Mouse (Mus musculus): ENCODE data around the gene Lrrc38. TPM values are rescaled to one million over a fixed set of nuclear protein-coding genes. Genes with fewer than 3 reads are reported as not detected.

Lrrc38 gene
- 0.92 and 1.1 TPM in 2 replicates for polyA plus RNA-seq (2015; fragmentation: Nextera tagmentation; extraction: Ambion mirVana)

GRCm38 (mm10) chr4:143349484-143349906 is at the start of gene Lrrc38:
Gene Lrrc38, plus strand, starts transcription at chr4:143349757.

GRCm38 (mm10) chr4:143394181-143394580 is 44.6 kb downstream of the Lrrc38 start, which contains the start of gene Pramel1:
Gene Pramel1, plus strand, starts transcription at chr4:143394428.

GRCm38 (mm10) chr4:143412219-143413092 is 62.9 kb downstream of the Lrrc38 start, which contains the start of gene Pramef8:
Gene Pramef8, plus strand, starts transcription at chr4:143412426.

Other genes with a start within 250 kb of the Lrrc38 start
- 12.0 and 12.1 TPM in 2 replicates for gene Prdm2, start 136.8 kb upstream of the Lrrc38 start, polyA plus RNA-seq (2015; fragmentation: Nextera tagmentation; extraction: Ambion mirVana)
- 27.6 and 29.9 TPM in 2 replicates for gene Pdpn, start 50.2 kb upstream of the Lrrc38 start, polyA plus RNA-seq (2015; fragmentation: Nextera tagmentation; extraction: Ambion mirVana)
- not detected in 2 replicates for gene Pramel1, start 44.7 kb downstream of the Lrrc38 start, polyA plus RNA-seq (2015; fragmentation: Nextera tagmentation; extraction: Ambion mirVana)
- 12.2 and 13.5 TPM in 2 replicates for gene Pramef8, start 62.7 kb downstream of the Lrrc38 start, polyA plus RNA-seq (2015; fragmentation: Nextera tagmentation; extraction: Ambion mirVana)
- gene Oog4, start 100.6 kb downstream of the Lrrc38 start, polyA plus RNA-seq (2015; fragmentation: Nextera tagmentation; extraction: Ambion mirVana): not detected in 2 replicates
- not detected in 2 replicates for gene Gm13043, start 161.6 kb downstream of the Lrrc38 start, polyA plus RNA-seq (2015; fragmentation: Nextera tagmentation; extraction: Ambion mirVana)
- gene Gm13040, start 186.2 kb downstream of the Lrrc38 start, polyA plus RNA-seq (2015; fragmentation: Nextera tagmentation; extraction: Ambion mirVana): not detected in 2 replicates
- gene BC080695, start 201.9 kb downstream of the Lrrc38 start, polyA plus RNA-seq (2015; fragmentation: Nextera tagmentation; extraction: Ambion mirVana): not detected in 2 replicates
- not detected in 2 replicates for gene Gm13057, start 202.0 kb downstream of the Lrrc38 start, polyA plus RNA-seq (2015; fragmentation: Nextera tagmentation; extraction: Ambion mirVana)